Mouse (Mus musculus) embryonic facial prominence, embryonic 11.5 days (tissue): ENCODE results near the gene Boll. TPM values are rescaled to one million over a fixed set of nuclear protein-coding genes. Genes with fewer than 3 reads are reported as not detected.
"Not testable (repeated sequence)": the region's sequence is repeated elsewhere in the genome, so short reads cannot be mapped to it uniquely, and the experiment has no call there.

Experiments
- ATAC-seq: fragments of 200-750 bp; cut with Nextera tagmentation; replicated peaks from 2 replicates; pipeline ENCODE4 v1.8.0; 2017; ENCODE audit warnings: low read depth; ENCODE audit not compliant: insufficient number of reproducible peaks, low FRiP score, low TSS enrichment
- DNase-seq: peaks from one replicate; pipeline ENCODE4 v3.0.0-alpha.2; 2015; ENCODE audit warnings: low spot score
- H3K27ac ChIP-seq: fragments of 300-500 bp; sonication (generic); replicated peaks from 2 replicates; pipeline ENCODE4 v1.5.1; 2014; ENCODE audit warnings: mild to moderate bottlenecking, low read depth, low read length, control low read depth
- H3K27me3 ChIP-seq: fragments of 300-500 bp; sonication (generic); 2 replicates; pipeline ENCODE4 v1.6.1; 2014; ENCODE audit warnings: mild to moderate bottlenecking, low read length, moderate library complexity, mixed read lengths; ENCODE audit not compliant: control insufficient read depth, insufficient read depth
- H3K36me3 ChIP-seq: fragments of 300-500 bp; sonication (generic); replicated peaks from 2 replicates; pipeline ENCODE4 v1.6.1; 2014; ENCODE audit warnings: low read depth, mild to moderate bottlenecking, low read length, moderate library complexity, mixed read lengths; ENCODE audit not compliant: control insufficient read depth, insufficient read depth
- H3K4me1 ChIP-seq: fragments of 300-500 bp; sonication (generic); 2 replicates; pipeline ENCODE4 v1.6.1; 2014; ENCODE audit warnings: low read length, mixed read lengths; ENCODE audit not compliant: control insufficient read depth, insufficient read depth
- H3K4me2 ChIP-seq: fragments of 300-500 bp; sonication (generic); 2 replicates; pipeline ENCODE4 v1.6.1; 2014; ENCODE audit warnings: low read depth, mild to moderate bottlenecking, control low read depth, low read length, moderate library complexity
- H3K4me3 ChIP-seq: fragments of 300-500 bp; sonication (generic); 2 replicates; pipeline ENCODE4 v1.5.1; 2014; ENCODE audit warnings: low read depth, low read length, control low read depth
- H3K9ac ChIP-seq: fragments of 300-500 bp; sonication (generic); replicated peaks from 2 replicates; pipeline ENCODE4 v1.6.1; 2014; ENCODE audit warnings: mild to moderate bottlenecking, control low read depth, low read length
- H3K9me3 ChIP-seq: fragments of 300-500 bp; sonication (generic); replicated peaks from 2 replicates; pipeline ENCODE4 v1.6.1; 2016; ENCODE audit warnings: mild to moderate bottlenecking, low read length, inconsistent platforms, mixed read lengths; ENCODE audit not compliant: control insufficient read depth
- WGBS: fragments of 180-500 bp; shearing (Covaris S2); extraction: QIAGEN DNeasy Blood & Tissue Kit; methylation state at CpG from one replicate; pipeline ENCODE4 v1.1.7; 2014; 5-methylcytosine and 5-hydroxymethylcytosine counted together
- polyA plus RNA-seq: library from polyadenylated mRNA; unstranded; fragments of >200 nt; fragmentation: Nextera tagmentation; extraction: Ambion mirVana; gene quantifications from 2 replicates; pipeline ENCODE4 v1.2.1, GENCODE M21; 2014

The Boll gene
- polyA plus RNA-seq, 1 experiment from 2014 or later = 0.21 TPM

GRCm38 (mm10) chr1:55325496-55325895, 37.8 kb downstream of the Boll start:
- WGBS = 74% methylated on average over 5 of the region's 5 CpGs
- not testable (repeated sequence) for H3K4me1 ChIP-seq, H3K27me3 ChIP-seq

GRCm38 (mm10) chr1:55301077-55301476, 62.2 kb downstream of the Boll start:
- Histone ChIP-seq H3K27ac (no peak overlapping the region), H3K4me1 (no peaks in the 10 kb centered on the region), H3K4me2 (no peak overlapping the region), H3K9ac (no peak overlapping the region), H3K4me3 (no peak overlapping the region), H3K9me3 (no peaks in the 10 kb centered on the region), H3K27me3 (no peaks in the 10 kb centered on the region), H3K36me3 (no peaks in the 10 kb centered on the region)
- DNase-seq (peak; percentile 43), ATAC-seq (no peak)

More at GRCm38 (mm10) chr1:55325496-55325895, 37.8 kb downstream of the Boll start:
- H3K36me3 ChIP-seq, H3K27ac ChIP-seq, H3K4me2 ChIP-seq, ATAC-seq, DNase-seq, H3K9ac ChIP-seq, H3K4me3 ChIP-seq, H3K9me3 ChIP-seq: not testable (repeated sequence)

- no peak for DNase-seq
- Histone ChIP-seq H3K4me1 (no peaks in the 10 kb centered on the region), H3K9me3 (no peaks in the 10 kb centered on the region), H3K9ac (no peak overlapping the region), H3K36me3 (no peaks in the 10 kb centered on the region), H3K27ac (no peak overlapping the region), H3K4me3 (no peak overlapping the region), H3K27me3 (no peaks in the 10 kb centered on the region), H3K4me2 (no peak overlapping the region)
- no peak for ATAC-seq
- WGBS = 80% methylated on average over 9 of the region's 9 CpGs
Observed at GRCm38 (mm10) chr1:55279081-55279480, 84.2 kb downstream of the Boll start.

- no peak overlapping the region for H3K9ac ChIP-seq
- WGBS = 69% methylated on average over 2 of the region's 2 CpGs
- no peaks in the 10 kb centered on the region for H3K9me3 ChIP-seq
Observed at GRCm38 (mm10) chr1:55265447-55265846, 97.8 kb downstream of the Boll start.

DNA sequence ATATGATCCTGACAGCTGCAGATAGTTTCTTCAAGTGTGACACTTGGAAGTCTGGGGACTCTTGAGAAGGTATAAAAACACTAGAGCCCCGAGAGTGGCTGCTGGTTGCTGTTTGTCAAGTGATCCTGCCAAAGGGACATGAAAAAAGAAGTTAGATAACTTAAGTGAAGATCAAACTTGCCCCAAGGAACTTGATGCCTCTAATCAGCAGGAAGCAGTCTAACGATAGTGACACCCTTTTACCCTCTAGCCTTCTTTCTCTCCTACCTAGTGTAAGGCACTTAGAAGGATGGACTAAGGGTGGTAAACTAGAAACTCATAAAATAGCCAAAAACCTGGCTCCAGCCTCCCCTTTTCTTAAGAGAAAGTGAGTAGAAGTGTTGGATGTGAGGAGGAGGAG, 98.9 kb downstream of the Boll start:
- H3K4me3 ChIP-seq = no peak overlapping the region
- H3K27me3 ChIP-seq = no peaks in the 10 kb centered on the region

More at GRCm38 (mm10) chr1:55265447-55265846, 97.8 kb downstream of the Boll start:
- Histone ChIP-seq H3K4me2 (no peak overlapping the region), H3K27ac (no peak overlapping the region), H3K4me1 (no peaks in the 10 kb centered on the region), H3K4me3 (no peak overlapping the region), H3K27me3 (no peaks in the 10 kb centered on the region), H3K36me3 (no peaks in the 10 kb centered on the region)
- DNase-seq = no peak
- ATAC-seq = no peak

DNA sequence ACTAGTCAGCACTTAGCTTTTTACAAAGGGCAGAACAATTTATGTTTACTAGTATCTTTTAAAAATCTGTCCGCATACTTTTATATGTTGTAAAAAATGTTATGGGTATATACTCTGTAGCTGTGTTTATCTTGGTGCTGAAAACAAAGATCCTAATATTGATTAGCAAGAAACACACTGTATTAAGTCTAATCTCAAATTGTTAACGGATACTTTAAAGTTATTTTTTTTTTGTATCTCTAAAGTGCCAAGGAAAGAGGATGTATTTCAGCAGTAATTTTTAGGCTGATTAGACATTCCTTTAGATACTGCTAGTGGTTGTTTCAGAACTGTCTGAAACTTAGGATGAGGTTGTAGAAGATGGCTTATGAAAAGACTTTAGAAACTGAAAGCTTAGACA, 116.9 kb downstream of the Boll start:
- H3K9me3 ChIP-seq = no peaks in the 10 kb centered on the region
- H3K4me1 ChIP-seq = no peaks in the 10 kb centered on the region
- 92% methylated on average over 2 of the region's 2 CpGs for WGBS
- H3K4me3 ChIP-seq = no peak overlapping the region
- H3K4me2 ChIP-seq = no peak overlapping the region
- H3K27ac ChIP-seq = no peak overlapping the region
- no peaks in the 10 kb centered on the region for H3K27me3 ChIP-seq
- DNase-seq (no peak), ATAC-seq (no peak)
- no peaks in the 10 kb centered on the region for H3K36me3 ChIP-seq
- H3K9ac ChIP-seq = no peak overlapping the region

More for the DNA sequence above, 98.9 kb downstream of the Boll start:
- Histone ChIP-seq H3K9ac (no peak overlapping the region), H3K36me3 (no peaks in the 10 kb centered on the region), H3K4me1 (no peaks in the 10 kb centered on the region), H3K4me2 (no peak overlapping the region), H3K27ac (no peak overlapping the region), H3K9me3 (no peaks in the 10 kb centered on the region)
- ATAC-seq = no peak
- 57% methylated on average over 2 of the region's 2 CpGs for WGBS
- no peak for DNase-seq

- Histone ChIP-seq H3K9me3 (no peaks in the 10 kb centered on the region), H3K4me3 (peak overlapping the region; percentile 78), H3K27me3 (no peaks in the 10 kb centered on the region), H3K4me1 (no peaks in the 10 kb centered on the region), H3K9ac (no peak overlapping the region), H3K4me2 (peak overlapping the region; percentile 94), H3K27ac (no peak overlapping the region), H3K36me3 (no peaks in the 10 kb centered on the region)
- 2% methylated on average over 1 of the region's 1 CpGs for WGBS
- DNase-seq = peak; percentile 88
- ATAC-seq = no peak
Observed at GRCm38 (mm10) chr1:55239237-55239636, 124.0 kb downstream of the Boll start.

DNA sequence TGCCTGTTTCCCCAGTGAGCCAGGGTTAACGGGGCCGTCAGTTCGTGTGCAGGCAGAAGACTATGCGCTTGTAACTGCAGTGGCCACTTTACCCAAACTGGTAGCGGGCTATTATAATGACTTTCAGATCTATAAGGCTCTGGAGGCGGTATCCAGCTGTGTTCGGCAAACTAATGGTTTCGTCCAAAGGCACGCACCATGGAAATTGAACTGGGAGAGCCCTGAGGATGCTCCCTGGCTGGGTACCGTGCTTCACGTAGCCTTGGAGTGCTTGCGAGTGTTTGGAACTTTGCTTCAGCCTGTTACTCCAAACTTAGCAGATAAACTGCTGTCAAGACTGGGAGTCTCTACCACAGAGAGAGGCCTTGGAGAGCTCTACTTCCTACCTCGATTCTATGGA, 124.8 kb downstream of the Boll start:
- H3K4me1 ChIP-seq = no peaks in the 10 kb centered on the region
- peak overlapping the region; percentile 94 for H3K4me2 ChIP-seq
- ATAC-seq = no peak
- H3K9ac ChIP-seq = peak overlapping the region; percentile 41
- 31% methylated on average over 13 of the region's 13 CpGs for WGBS
- H3K9me3 ChIP-seq = no peaks in the 10 kb centered on the region
- no peaks in the 10 kb centered on the region for H3K36me3 ChIP-seq
- H3K27me3 ChIP-seq = no peaks in the 10 kb centered on the region
- no peak for DNase-seq
- H3K4me3 ChIP-seq = peak overlapping the region; percentile 78
- H3K27ac ChIP-seq = no peak overlapping the region
